Mouse (Mus musculus) intestine, postnatal 0 days (tissue): ENCODE data around the gene Tlx2. TPM values are rescaled to one million over a fixed set of nuclear protein-coding genes. Genes with fewer than 3 reads are reported as not detected.

ENCODE experiments used
- ATAC-seq: fragments of 200-750 bp; cut with Nextera tagmentation; 2 replicates; pipeline ENCODE4 v1.8.0; 2017; ENCODE audit warnings: mild to moderate bottlenecking, moderate TSS enrichment, moderate library complexity
- H3K27ac ChIP-seq: fragments of 300-500 bp; sonication (generic); 2 replicates; pipeline ENCODE4 v1.5.1; 2014; ENCODE audit warnings: mild to moderate bottlenecking, low read depth, low read length, moderate library complexity
- H3K27me3 ChIP-seq: fragments of 300-500 bp; sonication (generic); replicated peaks from 2 replicates; pipeline ENCODE4 v1.6.1; 2014; ENCODE audit warnings: low read length, mixed read lengths; ENCODE audit not compliant: control insufficient read depth, insufficient read depth
- H3K36me3 ChIP-seq: fragments of 300-500 bp; sonication (generic); 2 replicates; pipeline ENCODE4 v1.6.1; 2014; ENCODE audit warnings: mild to moderate bottlenecking, moderate library complexity; ENCODE audit not compliant: control insufficient read depth, insufficient read depth
- H3K4me1 ChIP-seq: fragments of 300-500 bp; sonication (generic); replicated peaks from 2 replicates; pipeline ENCODE4 v1.6.1; 2014; ENCODE audit warnings: antibody characterized with exemption, low read length, mixed read lengths; ENCODE audit not compliant: control insufficient read depth, insufficient read depth
- H3K4me2 ChIP-seq: fragments of 300-500 bp; sonication (generic); replicated peaks from 2 replicates; pipeline ENCODE4 v1.6.1; 2014; ENCODE audit warnings: low read depth, mild to moderate bottlenecking, moderate library complexity
- H3K4me3 ChIP-seq: fragments of 300-500 bp; sonication (generic); 2 replicates; pipeline ENCODE4 v1.5.1; 2014; ENCODE audit warnings: low read depth, low read length
- H3K9ac ChIP-seq: fragments of 300-500 bp; sonication (generic); 2 replicates; pipeline ENCODE4 v1.6.1; 2014; ENCODE audit warnings: mild to moderate bottlenecking, low read depth, low read length
- H3K9me3 ChIP-seq: fragments of 300-500 bp; sonication (generic); 2 replicates; pipeline ENCODE4 v1.6.1; 2016; ENCODE audit warnings: mixed run types; ENCODE audit not compliant: control insufficient read depth
- CTCF ChIP-seq: sonication (generic); IDR thresholded peaks from 2 replicates; pipeline ENCODE4 v1.5.1; 2016; ENCODE audit warnings: low read depth, mild to moderate bottlenecking, control low read depth, antibody characterized with exemption, moderate library complexity
- WGBS: fragments of 180-500 bp; shearing (Covaris S2); extraction: QIAGEN DNeasy Blood & Tissue Kit; methylation state at CpG from one replicate; pipeline ENCODE4 v1.1.7; 2014; 5-methylcytosine and 5-hydroxymethylcytosine counted together
- polyA plus RNA-seq: library from polyadenylated mRNA; unstranded; fragments of >200 nt; fragmentation: Nextera tagmentation; extraction: Ambion mirVana; gene quantifications from 2 replicates; pipeline ENCODE4 v1.2.1, GENCODE M21; 2015

The Tlx2 gene
- polyA plus RNA-seq, 1 experiment from 2014 or later, result 7.6 TPM

DNA sequence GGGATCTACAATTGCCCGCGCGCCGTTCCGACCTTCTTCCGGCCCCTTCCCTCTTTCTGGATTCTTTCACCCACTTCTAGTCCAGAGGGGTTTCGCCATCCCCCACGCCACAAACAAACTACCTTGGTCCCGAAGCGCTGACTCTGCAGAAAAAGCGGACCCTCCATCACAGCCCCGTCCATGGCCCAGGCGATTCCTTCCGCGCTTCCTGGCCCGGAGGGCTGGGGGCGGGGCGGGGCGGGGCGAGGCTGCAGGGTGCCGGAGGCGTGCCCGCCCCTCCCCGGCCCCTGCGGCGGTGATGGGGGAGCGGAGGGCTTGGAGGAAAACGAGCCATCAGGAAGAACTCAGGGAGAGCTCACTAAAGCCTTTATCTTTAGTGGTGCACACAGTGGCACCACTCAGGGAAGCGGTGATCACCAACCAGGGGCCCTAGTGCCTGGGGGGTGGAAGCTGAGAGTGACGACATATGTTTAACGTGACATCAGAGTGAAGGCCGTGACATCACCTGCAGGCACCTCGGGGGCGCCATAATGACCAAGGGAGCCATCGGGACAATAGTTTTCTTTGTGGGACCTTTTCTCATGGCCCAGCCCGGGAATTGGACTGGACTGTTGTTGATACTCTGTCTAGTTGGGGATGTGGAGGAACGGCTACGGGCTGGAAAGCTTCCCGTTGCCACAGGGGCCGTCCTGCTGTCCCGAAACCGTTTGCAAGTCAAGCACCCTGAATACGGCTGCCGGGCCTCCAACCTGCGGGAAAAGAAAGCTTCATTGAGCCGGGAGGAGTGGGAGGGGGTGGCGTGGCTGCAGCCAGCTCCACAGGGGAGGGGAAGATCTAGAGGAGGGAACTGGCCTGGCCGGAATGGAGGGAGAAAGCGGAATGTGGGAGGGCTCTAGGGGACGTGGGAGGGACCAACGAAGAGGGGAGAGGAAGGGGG, 36.6 kb downstream of the Tlx2 start, which contains the start of the genes Dok1 and Loxl3:
Gene Dok1, minus strand, starts transcription at position 223 of the 937 bp plus-strand sequence.
Gene Loxl3, plus strand, starts transcription at position 925 of the 937 bp plus-strand sequence.
- H3K4me2 ChIP-seq, result peak within 1 kb of the TSS; percentile 90
- H3K36me3 ChIP-seq, result peaks cover 10% of the 10 kb centered on the region; the same call in 1 of the 2 replicates
- H3K4me3 ChIP-seq, result peak within 1 kb of the TSS; percentile 76
- H3K4me1 ChIP-seq, result no peaks in the 10 kb centered on the region
- H3K9ac ChIP-seq, result peak within 1 kb of the TSS; percentile 55
- no peaks in the 10 kb centered on the region; the same call in 1 of the 2 replicates for H3K27me3 ChIP-seq
- 0% methylated on average over 51 of the region's 51 CpGs for WGBS
- ATAC-seq, result peak; percentile 77
- peak within 1 kb of the TSS; percentile 46; the same call in 1 of the 2 replicates for H3K27ac ChIP-seq
- H3K9me3 ChIP-seq, result no peaks in the 10 kb centered on the region
- TF ChIP-seq CTCF, result no peak

DNA sequence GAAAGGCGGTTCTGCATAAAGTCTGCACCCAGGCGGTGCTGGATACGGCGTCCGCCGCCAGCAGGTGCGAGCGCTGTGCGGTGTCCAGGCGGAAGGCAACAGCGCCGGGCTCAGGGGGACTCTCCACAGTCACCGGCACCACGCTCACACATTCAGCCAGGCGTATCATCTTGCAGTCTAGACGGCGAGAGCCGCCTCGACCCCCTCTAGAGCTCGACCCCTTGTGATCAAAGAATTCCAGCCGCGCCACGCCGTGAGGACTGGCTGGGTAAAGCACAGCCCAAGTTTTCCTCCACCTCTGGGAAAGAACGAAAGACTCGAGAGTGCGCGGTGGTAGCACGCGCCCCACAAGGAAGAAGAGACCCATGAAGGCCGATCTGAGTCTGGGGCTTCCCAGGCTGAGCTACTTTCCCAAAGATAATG, 37.3 kb downstream of the Tlx2 start:
- Histone ChIP-seq H3K36me3 (peaks cover 10% of the 10 kb centered on the region; the same call in 1 of the 2 replicates), H3K4me2 (peak overlapping the region; percentile 90), H3K27ac (0 out of 2 replicates have a peak overlapping the region, but pooled peaks have one; percentile 5), H3K4me1 (no peaks in the 10 kb centered on the region), H3K9me3 (no peaks in the 10 kb centered on the region), H3K4me3 (peak overlapping the region; percentile 76), H3K9ac (peak overlapping the region; percentile 55), H3K27me3 (no peaks in the 10 kb centered on the region; the same call in 1 of the 2 replicates)
- TF ChIP-seq CTCF, result peak; percentile 43
- under 1% methylated on average over 31 of the region's 31 CpGs for WGBS
- peak; percentile 52 for ATAC-seq

DNA sequence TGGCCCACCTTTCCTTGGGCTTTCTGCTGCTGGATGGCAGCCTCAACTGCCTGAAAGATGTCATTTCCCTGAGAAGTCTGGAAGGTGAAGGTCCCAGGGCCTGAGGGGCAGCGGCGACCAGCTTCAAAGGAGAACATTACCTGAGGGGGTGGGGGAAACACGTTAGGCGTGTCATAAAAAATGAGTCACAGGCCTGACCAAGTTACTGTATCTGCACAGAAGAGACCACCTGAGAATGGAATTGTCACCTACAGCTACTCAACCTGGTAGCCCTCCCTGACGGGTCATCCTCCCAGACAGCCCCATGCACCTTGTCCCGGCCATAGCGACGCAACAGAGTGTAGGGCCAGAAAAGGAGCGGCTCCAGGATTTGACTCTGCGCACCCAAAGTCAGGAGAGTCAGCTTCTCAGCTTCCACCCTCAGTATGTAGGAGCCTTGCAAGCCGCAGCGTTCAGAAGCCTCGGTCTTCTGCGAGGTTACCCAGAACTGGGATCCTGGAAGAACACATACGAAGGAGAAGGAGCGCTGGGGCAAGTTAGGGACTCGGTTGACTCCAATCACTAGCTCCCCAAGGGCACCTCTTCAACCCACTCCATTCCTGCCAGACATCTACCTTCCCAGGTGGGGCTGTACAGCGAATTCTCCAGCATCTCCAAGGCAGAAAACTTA, 38.0 kb downstream of the Tlx2 start:
- no peaks in the 10 kb centered on the region for H3K9me3 ChIP-seq
- WGBS, result 62% methylated on average over 18 of the region's 18 CpGs
- H3K4me3 ChIP-seq, result peak overlapping the region; percentile 76
- H3K9ac ChIP-seq, result no peak overlapping the region
- H3K36me3 ChIP-seq, result peaks cover 10% of the 10 kb centered on the region; the same call in 1 of the 2 replicates
- peak overlapping the region; percentile 90 for H3K4me2 ChIP-seq
- no peaks in the 10 kb centered on the region; the same call in 1 of the 2 replicates for H3K27me3 ChIP-seq
- no peaks in the 10 kb centered on the region for H3K4me1 ChIP-seq
- no peak for ATAC-seq
- H3K27ac ChIP-seq, result no peak overlapping the region
- TF ChIP-seq CTCF, result no peak

DNA sequence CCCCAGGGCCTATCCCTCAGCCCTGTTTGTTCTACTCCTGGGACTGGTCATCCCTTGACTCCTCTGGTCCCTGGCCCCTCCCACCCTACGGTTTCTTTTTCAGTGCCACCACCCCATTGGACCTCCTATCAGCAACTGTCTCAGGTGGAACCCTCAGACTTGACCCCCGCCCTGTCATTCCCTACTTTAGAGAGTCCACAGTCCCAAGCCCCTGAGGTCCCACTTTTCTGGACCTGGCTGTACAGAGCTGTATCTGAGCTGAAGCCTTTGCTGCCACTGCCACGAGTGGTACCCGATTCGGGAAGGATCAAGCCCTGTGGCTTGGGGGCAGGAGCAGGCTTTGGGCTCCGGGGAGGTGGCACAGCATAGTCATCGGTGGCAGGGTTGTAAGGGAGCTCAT, 39.0 kb downstream of the Tlx2 start:
- no peaks in the 10 kb centered on the region for H3K9me3 ChIP-seq
- H3K36me3 ChIP-seq, result peaks cover 10% of the 10 kb centered on the region; the same call in 1 of the 2 replicates
- H3K27ac ChIP-seq, result no peak overlapping the region
- ATAC-seq, result no peak
- H3K9ac ChIP-seq, result no peak overlapping the region
- H3K4me3 ChIP-seq, result no peak overlapping the region
- no peak overlapping the region for H3K4me2 ChIP-seq
- no peaks in the 10 kb centered on the region for H3K4me1 ChIP-seq
- 82% methylated on average over 7 of the region's 7 CpGs for WGBS
- TF ChIP-seq CTCF, result no peak
- no peaks in the 10 kb centered on the region; the same call in 1 of the 2 replicates for H3K27me3 ChIP-seq

DNA sequence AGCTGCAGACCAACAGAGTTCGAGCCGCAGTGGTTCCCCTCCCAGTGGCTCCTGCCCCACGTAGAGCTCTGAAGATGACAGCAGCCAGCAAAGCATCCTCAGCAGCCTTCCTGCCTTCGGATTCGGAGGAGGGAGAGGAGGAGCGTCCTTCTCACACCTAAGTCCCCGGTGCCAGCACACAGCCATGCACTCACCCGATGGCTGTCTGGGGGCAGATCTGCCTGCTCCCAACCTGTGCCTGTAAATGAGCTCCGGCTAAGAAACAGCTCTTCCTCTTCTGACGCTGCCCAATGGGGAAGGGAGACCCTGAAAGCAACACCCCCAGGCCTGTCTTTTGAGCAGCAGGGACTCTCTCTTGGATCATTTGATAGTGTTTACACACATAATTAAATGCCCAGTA, 40.3 kb downstream of the Tlx2 start:
- ATAC-seq, result no peak
- 67% methylated on average over 10 of the region's 10 CpGs for WGBS
- H3K4me1 ChIP-seq, result no peaks in the 10 kb centered on the region

DNA sequence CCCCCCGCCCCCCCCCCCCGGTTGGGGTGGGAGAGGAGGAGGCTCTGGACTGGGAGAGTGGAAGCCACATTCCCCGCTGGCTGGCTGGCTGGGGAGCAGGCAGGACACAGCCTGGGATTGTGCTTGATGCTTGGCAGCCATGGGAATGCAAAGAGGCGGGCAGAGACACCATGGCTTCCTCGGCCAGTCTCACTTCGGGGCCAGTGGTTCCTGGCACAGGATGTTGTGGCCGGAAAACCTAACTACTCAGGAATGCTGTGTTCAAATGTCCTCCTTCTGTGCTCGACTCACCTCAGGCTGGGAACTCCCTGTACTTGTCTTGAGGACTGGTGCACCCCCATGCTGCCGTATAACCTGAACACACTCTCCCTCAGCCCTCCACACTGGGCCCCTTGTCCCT, 42.4 kb downstream of the Tlx2 start:
- no peak overlapping the region for H3K9ac ChIP-seq
- WGBS, result 58% methylated on average over 7 of the region's 9 CpGs

More for the DNA sequence above, 40.3 kb downstream of the Tlx2 start:
- no peak for TF ChIP-seq CTCF
- H3K9ac ChIP-seq, result no peak overlapping the region
- H3K4me3 ChIP-seq, result no peak overlapping the region
- no peaks in the 10 kb centered on the region for H3K9me3 ChIP-seq
- H3K27me3 ChIP-seq, result no peaks in the 10 kb centered on the region; the same call in 1 of the 2 replicates
- H3K27ac ChIP-seq, result no peak overlapping the region
- peaks cover 10% of the 10 kb centered on the region; the same call in 1 of the 2 replicates for H3K36me3 ChIP-seq
- no peak overlapping the region for H3K4me2 ChIP-seq

More for the DNA sequence above, 42.4 kb downstream of the Tlx2 start:
- no peak overlapping the region for H3K4me3 ChIP-seq
- no peak overlapping the region for H3K4me2 ChIP-seq
- H3K9me3 ChIP-seq, result no peaks in the 10 kb centered on the region
- ATAC-seq, result no peak
- H3K4me1 ChIP-seq, result no peaks in the 10 kb centered on the region
- peaks cover 10% of the 10 kb centered on the region; the same call in 1 of the 2 replicates for H3K36me3 ChIP-seq
- no peak for TF ChIP-seq CTCF
- no peaks in the 10 kb centered on the region for H3K27me3 ChIP-seq
- no peak overlapping the region for H3K27ac ChIP-seq
